Mouse (Mus musculus) heart, adult 11 months (tissue): ENCODE data around the gene Sorl1.

Experiments used
- DNase-seq: peaks from one replicate; pipeline ENCODE4 v3.0.0; 2022

The Sorl1 gene

DNA sequence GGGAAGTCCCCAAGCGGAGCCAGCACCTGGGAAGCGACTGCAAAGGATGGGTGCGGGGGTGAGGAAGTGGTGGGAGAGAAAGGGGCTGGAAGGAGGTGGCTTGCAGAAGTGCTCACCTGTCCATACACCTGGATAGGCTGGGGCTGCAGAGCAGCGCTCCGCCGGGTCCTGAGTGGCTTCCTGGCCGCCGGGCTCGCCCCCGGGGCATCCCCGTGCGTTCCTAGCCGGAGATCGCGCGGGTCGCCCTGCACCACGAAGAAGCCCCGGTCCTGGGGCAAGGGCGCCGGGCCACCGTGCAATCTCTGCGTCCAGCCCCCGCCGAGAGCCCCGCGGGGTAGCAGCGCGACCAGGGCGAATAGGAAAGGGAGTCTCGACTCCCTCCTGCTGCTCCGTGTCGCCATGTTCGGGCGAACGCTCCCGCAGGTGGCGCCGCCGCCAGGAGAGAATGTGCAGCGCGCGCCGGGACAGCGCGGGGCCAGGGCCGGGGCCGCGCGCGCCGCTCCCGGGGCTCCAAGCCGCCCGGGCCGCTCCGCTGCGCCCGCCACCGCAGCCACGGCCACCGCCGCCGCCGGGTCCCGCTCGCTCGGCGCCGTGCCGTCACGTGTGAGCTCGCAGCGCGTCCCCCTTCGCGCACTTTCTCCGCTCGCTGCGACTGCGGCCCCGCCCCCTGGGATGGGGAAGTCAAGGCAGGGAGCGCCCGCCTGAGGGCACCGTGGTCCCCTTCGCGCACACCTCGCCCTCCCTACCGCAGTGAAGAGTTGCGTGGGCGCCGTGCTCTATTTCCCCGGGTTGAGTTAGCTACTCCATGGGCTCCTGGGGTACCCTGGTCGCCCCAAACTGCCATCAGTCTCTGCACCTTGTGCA lies at the start of gene Sorl1:
Gene Sorl1 (minus strand): TSS at position 585 of the 864 bp plus-strand sequence.
- DNase-seq = peak; percentile 96

DNA sequence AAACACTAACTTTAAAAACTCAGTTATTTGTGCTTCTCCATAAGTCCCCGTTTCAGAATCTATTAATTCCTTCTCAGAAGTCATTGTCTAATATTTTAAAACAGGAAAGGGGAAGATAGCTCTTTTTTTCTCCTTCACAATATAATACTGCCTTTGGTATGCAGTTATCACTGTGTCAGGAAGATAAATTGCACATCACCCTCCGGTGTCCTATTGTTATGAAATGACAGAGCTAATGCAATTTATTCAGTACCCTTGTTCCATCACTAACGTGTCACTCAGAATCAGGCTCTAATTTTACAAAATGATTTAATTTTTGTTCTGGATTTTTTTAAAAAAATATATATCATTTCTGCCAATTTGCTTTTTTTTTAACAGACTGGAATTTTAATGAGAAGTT lies 49.7 kb upstream of the Sorl1 start:
- DNase-seq = no peak

DNA sequence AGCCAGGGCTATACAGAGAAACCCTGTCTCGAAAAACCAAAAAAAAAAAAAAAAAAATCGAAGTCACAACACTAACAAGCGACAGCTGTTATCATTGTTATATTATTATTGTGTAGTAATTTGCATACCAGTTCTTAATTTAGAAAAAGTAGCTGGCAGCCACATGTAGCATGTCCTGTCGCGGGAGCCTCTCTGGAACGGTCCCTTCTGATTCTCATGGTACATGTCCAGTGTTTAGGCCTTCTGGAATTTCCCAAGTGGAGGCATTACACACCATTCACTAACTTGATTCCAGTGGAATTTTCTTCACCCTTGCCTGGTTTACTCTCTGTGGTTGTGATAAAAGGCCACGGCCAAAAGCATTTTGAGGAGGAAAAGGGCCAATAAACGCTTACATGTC lies 45.4 kb upstream of the Sorl1 start:
- DNase-seq = no peak

DNA sequence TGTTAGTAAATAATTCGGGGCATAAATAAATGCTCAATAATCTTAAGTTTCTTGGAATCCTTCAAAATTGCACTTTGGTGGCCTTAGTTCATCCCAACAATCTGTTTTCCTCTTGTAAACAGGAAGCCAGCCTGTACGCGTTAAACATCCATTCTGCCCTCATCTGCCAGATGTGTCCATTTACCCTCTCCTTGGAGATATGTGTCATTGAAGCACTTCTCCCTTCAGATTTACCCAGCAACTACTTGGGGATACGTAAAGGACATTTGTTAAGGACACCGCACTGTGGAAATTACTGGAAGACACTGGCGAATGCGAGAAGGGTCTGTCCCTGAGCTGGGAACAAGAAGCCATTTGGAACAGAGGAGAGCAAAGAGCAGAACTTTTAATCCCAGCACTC lies 44.9 kb upstream of the Sorl1 start:
- DNase-seq = no peak

DNA sequence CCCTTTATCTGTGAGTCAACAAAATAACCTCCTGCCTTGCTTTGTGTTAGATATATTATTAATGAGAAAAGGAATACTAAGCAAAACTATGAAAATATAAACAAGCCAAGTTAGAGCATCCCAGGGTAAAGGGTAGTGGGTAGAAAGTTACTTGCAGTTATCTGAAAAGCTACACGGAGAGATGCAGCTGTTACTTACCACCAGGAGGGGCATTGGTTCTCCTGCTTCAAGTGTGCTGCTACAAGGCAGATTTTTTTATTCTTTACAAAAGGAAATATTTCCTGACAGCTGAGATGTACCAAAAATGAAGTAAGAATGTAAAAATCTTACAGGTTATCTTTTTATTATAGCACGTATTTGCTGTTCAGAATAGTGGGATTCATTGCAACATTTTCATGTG lies 40.8 kb upstream of the Sorl1 start:
- DNase-seq = no peak

DNA sequence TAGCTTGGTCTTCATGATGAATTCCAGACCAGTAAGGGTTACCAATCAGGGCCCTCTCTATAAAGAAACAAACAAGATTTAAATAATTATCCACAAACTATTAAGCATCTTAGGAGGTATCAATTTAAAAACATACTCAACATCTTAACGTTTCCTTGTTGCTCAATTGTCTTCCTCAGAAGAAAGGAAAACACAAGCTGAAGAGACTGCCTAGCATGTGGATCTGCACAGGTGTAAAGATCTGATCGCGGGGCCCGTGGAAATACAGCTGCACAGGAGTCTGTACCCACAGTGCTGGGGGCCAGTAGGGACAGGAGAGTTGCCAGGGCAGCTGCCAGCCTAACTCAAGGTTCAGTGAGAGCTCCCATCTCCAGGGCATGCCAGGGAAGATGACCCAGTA lies 38.9 kb upstream of the Sorl1 start:
- peak; percentile 64 for DNase-seq

DNA sequence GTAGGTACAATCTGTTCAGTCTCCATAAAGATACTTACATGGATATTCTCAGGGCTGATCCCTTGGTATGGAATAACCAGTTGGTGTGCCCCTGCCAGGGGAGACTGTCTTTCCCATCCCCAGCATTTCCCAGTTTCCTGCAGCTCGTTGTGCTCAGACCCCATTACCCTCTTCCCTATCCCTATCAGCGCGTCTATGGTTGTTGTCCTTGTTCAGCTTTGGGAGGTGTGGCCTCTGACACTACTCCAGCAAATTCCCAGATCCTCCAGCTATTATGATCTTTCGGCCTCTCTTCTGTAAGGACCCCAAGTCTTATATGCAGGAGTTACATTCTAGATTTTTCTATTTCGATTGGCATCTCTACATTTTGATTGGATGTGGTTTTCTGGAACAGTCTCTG lies 35.3 kb upstream of the Sorl1 start:
- peak; percentile 61 for DNase-seq

DNA sequence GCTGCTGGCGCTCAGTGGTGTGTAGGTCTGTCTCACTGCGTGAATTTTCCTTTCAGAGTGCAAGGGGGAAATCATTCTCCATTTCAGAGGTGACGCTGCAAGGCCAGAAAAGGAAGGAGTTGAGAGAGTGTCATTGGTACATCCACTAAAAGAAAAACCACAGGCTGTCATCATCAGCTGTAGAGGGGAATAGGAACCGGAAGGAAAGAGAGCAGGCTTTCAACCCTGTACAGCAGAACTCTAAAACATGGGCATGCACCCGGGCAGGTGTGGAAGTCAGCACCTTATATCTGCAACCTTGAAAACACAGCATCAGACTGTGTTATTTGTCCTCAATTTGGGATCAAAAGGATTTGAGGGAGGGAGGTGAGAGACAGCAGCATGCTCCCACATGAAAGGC lies 34.6 kb upstream of the Sorl1 start:
- peak; percentile 57 for DNase-seq

DNA sequence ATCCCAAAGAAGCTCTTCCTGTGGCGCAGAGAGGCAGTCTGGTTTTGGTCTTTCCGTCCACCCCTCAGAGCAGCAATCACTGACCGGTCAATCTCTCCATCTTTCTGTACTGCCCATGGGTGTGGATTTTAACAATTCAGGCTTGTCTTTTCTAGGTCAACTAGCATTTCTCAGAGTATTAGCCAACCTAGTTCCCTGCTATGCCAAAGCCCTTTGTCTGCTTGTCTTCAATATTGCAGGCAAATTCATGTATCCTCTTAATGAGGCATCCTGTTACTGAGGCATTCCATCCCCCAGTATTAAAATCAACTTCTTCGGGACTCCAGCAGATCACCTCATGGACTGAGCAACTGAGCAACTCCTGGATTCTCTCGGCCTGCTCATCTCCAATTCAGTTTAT lies 33.9 kb upstream of the Sorl1 start:
- peak; percentile 41 for DNase-seq

DNA sequence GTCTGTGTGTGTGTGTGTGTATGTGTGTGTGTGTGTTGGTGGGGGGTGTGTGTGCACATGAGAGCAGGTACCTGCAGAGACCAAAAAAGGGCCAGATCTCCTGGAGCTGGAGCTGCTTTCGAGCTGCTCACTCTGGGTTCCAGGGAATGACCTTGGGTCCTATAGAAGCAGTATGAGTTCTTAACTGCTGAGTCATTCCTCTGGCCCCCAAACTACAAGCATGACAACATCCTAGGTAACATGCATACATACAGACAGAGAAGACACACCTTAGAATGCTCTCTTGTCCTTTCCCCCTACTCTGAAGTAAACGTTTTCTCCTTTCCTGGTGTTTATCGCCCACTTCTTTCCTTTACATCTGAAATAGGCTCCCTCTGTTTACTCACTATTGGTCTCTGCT lies 32.5 kb upstream of the Sorl1 start:
- DNase-seq = no peak

DNA sequence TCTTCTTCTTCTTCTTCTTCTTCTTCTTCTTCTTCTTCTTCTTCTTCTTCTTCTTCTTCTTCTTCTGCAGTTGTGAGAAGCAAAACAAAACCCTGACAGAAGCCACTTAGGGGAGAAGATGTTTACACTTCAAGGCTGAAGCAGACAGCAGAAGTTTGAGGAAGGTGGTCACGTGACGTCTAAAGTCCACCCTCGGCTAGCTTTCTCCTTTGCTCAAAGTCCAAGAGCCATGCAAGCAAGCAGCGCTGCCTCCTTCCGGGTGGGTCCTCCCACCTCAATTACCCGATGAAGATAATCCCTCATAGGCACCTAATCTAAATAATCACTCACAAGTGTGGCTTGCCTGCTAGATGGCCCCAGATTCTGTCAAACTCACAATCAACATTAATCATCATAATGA lies 30.6 kb upstream of the Sorl1 start:
- DNase-seq = no peak

DNA sequence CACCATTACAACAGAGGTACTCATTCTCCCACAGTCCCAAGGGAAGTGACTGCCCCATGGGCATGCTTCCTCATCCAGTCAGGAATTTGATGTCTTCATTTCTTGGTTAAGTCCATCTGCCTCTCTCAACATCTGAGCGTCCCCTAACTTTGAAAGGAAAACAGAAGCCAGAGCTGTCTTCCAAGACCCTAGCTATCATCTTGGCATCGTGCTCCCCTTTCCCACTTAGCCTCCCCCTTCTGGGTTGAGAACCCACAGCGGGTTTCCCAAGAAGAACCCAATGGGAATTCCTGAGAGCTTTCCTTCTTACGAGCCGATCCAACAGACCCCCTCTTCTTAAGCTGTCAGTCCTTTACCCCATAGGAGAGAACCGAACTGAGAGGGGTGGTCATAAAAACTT lies 24.7 kb upstream of the Sorl1 start:
- peak; percentile 56 for DNase-seq

DNA sequence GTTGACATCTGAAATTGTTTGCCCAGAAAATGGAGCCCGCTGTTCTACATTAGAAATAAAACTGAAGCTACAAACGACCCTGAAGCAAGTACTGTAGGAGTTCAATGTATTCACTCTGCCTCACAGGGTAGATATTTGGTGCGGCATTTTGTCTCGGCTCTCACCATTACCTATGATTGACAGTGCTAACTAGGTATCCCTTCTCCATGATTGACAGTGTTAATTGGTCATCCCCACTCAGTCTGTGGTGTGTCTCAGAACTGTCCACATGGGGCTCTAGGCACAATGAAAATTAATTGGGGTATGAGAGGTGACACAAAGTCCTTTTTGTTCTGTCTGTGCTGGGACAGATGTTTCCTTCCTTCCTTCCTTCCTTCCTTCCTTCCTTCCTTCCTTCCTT lies 23.9 kb upstream of the Sorl1 start:
- peak; percentile 12 for DNase-seq

DNA sequence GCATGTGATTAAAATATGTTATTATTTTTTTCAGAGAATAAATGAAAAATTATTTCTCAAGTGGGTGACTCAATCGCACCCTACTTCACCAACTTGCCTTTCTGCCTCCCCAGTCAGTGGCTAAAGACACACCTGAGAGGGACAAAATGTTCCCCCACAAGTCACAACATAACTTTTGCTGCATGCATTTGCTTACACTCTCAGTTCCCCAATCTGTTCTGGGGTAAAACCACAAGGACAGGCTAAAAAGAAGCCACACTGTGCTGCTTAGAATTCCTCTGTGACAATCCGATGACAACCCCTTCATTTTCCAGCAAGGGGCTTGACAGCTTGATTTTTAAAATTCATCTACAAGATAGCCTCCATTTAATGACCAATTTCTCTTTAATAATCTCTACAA lies 22.4 kb upstream of the Sorl1 start:
- no peak for DNase-seq

DNA sequence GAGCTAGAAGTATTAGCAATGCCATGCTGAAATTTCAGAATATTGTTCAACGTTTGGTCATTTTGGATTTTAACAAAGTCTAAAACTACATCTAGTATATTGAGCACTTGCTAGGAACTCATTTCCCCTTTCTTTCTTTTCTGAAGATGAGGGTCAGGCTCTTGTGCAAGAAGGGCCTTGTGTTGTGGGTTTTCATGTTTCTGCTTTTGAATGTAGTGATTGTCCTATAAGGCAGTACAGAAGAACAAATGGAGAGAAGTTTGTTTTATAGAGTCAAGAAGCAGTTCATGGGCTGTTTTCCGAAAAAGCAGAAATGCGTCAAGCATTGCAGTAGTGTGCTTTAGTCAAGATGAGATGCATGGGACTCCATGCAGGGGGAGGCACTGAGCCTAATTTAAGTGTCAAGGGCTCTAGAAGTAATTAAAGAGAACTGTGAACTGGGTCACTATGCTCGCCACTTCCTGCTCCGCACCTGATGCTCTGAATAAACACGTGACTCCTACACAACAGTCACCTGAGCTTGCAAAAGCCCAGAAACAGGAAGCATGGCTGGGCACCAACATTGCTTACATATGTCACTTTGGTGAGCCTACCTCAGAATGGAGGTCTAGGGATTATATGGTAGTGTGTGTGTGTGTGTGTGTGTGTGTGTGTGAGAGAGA lies 17.6 kb upstream of the Sorl1 start:
- no peak for DNase-seq

DNA sequence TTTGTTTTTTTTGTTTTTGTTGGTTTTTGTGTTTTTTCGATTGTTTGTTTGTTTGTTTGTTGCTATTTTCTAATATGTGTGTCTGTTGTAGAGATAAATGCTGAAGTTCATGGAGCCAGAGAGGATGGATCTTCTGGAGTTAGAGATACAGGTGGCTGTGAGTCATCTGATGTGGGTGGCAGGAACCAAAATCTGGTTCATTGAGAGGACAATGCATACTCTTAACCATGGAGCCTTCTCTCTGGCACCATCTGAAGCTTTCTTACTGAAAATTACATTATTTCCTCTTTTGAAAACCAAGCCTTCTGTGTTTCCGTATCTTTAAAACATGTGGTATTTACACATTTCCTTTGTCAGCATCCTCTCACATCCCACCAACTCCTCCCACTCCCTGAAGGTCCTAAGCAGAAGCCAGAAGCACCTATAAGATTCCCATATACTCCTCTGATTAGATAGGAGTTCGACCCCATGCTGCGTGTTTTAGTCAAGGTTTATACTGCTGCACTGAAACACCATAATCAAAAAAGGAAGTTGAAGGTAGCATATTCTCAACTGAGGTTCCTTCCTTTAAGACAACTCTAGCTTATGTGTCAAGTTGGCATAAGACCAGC lies 14.3 kb upstream of the Sorl1 start:
- DNase-seq = no peak

DNA sequence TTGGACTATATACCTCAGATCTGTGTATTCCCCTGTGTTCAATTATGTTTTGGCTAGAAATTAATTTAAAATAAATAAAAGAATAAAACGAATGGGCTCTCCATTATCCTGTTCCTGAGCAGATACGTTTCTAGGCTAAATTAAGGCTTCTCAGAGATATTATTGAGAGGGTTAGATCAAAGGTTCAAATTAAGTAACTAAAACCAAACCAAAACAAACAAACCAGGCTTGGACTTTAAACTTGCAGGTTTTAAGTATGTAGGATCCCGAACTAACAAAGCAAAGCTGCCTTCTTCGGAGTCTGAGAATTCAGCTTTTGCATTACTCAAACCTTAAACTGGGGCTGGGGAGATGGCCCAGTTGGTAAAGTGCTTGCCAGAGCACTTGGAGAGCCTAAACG lies 13.5 kb upstream of the Sorl1 start:
- DNase-seq = no peak

DNA sequence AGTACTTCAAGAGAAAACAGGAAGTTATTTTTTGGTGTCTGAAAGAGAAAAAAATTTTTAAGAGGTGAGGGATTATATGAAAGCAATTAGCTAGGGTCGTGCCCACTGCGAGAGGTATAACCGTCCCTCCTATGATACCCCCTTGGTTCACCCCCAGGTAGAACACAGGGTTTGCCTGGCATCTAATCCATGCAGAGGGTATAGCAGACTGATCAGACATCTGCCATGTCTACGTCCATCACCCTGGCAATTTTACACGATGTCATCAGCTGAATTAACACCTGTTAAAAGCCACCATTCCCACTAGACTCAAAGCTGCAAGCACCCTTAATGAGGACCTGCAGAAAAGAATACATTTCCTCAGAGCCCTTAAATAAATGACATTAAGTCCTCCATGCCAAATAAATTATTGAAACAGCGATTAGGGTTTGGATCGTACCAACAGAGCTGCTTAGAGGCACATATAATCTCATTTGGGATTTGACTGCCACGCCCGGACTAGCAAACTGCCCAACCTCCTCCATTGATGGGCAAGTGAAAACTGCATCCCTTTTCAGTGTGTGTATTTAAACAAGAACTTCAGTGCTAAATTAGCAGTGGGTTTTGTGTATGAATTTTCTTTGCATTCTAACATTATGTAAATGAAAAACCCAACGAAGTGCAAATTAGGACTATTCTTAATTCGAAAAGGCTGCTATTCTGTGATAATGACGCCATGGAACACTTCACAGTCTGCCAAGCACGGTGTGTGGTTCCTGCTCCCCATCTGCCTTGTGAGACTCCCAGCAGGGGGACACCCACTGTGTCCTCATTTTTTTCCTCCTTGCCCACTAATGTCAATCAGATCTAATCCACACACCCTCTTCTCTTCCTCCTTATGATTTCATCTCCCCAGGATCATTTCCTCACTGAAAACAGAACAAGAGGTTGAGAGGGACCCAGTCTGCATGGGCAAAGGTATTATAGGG lies 7.0 kb upstream of the Sorl1 start:
- no peak for DNase-seq

DNA sequence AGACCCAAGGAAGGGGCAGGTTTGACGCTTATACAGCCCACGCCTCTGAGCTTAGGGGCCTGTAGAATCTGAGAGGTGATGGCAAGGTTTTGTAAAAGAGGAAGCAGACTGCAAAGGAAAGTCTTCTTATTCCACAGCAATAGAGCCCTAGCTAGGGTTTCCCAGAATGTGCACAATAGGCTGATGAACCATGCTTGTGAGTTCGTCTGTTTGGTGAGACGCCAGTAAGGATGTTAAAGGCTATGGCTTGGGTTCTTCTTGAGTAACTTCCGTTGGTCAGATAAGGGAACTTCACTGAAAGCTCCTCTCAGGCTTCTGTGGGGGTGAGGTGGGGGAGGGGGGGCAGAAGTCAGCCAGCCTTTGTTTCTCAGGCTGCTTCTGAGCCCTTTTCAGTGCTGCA lies 3.9 kb upstream of the Sorl1 start:
- no peak for DNase-seq

DNA sequence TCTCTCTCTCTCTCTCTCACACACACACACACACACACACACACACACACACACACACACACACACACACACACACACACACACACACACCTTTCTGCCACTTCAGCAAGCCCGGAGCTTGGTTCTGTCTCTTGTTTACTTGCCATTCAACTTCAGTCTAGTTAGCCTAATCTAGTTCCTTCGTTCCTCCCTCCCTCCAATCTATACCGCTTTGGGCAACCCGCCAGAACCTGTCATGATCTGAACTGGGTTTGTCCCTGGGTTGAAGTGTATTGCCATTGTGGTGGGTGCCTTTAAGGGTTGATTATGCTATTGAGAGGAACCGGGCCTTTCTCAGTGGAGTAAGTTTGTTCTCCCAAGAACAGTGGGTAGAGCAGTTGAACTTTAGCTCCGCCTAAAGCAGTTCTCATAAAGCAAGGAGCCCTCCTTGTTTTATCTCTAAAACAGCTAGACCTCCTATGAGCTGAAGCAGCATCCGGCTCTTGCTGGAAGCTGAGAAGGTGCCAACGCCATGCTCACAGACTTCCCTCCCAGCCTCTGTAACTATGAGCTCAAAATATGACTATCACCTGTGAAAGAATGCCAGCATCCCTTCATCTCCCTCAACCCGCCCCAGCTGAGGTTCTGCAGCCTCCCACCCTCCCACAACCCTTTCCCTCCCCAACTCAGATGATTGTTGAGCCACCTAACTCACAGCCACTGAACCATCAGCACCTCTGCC lies 1.3 kb upstream of the Sorl1 start:
- no peak for DNase-seq

DNA sequence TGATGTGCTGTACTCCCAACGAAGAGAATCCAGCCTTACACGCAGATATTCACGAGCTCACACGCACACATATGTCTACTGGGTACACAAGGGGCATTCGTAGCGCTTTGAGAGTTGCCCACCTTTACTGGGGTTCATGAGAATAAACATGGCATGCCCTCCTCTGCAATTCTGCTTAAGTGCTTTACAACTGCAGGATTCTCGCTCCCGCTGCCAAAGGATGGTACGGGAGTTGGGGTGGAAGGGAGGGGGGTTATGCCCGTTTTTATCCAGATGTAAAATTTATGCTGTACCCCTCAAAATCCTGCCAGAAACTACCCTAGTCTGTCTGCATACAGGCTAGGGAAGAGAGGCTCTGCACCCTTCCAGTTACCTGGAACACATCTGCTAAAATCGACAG lies 893 bp downstream of the Sorl1 start:
- DNase-seq = no peak

DNA sequence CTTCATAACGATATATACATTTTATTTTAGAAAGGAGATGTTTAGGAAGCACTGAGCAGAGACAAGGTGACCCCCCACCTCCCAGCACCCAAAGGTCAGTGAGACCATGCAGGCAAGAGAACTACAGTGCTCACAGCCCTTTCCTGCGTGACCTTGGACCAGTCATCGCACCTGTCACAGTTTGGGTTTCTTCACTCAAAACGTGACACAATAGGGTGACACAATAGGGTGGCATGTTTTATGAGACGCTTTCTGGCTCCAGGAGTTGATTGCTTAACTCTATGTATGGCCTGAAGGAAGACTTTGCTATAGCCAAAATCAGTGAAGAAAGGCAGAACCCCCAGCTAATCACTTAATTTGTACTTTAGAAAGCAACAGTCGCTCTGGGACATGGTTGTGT lies 1.7 kb downstream of the Sorl1 start:
- no peak for DNase-seq
